Mouse (Mus musculus) liver, embryonic 14.5 days (tissue): ENCODE data around the gene Sag.

ENCODE experiments used
- CTCF ChIP-seq: IDR thresholded peaks from 2 replicates; pipeline ENCODE4 v1.5.1; 2016; ENCODE audit warnings: antibody characterized with exemption, low read depth, control low read depth
- EP300 ChIP-seq: IDR thresholded peaks from 2 replicates; pipeline ENCODE4 v1.6.1; 2016; ENCODE audit warnings: antibody characterized with exemption, low read depth

GRCm38 (mm10) chr1:87892499-87892898, 89.0 kb downstream of the Sag start:
- no peak for TF ChIP-seq CTCF
- TF ChIP-seq EP300, result no peak
